Mouse (Mus musculus) naive thymus-derived CD4-positive, alpha-beta T cell, adult 2 months (primary cell): ENCODE measurements at regions not wholly inside any gene's neighbourhood (a gene's known extent, or its start where the extent isn't known, plus 50 kb on each side); places are given as distances from the start of the nearest gene placed in this dataset.
A peak's percentile ranks its signal among the peaks of the same experiment; 100 is the strongest.
"Not testable (repeated sequence)": the region's sequence is repeated elsewhere in the genome, so short reads cannot be mapped to it uniquely, and the experiment has no call there.

ENCODE experiments used
- DNase-seq: peaks from one replicate; pipeline ENCODE4 v3.0.0-alpha.2; 2011; ENCODE audit warnings: low read depth

- DNase-seq: no peak
These were observed 59.1 kb downstream of the Klf6 start for GRCm38 (mm10) chr13:5920422-5920821.

DNA sequence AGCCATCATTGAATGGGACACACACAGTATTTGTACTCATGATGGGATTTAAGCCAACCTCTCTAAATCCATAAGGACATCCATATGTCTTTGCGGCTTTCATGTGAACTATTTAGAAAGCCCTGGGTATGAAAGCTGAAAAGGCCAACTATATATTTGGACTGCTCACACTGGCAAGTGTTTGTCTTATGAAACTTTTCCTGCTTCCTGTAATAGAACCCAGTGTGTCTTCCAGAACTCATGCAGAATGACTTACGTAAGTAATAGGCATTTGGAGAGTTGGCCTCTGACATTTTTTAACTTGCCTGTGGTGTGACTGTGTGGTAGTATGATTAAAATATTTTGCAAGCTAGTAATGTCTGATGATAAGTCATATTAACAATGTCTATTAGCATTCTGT is 70.2 kb downstream of the Klf6 start:
- no peak for DNase-seq

DNA sequence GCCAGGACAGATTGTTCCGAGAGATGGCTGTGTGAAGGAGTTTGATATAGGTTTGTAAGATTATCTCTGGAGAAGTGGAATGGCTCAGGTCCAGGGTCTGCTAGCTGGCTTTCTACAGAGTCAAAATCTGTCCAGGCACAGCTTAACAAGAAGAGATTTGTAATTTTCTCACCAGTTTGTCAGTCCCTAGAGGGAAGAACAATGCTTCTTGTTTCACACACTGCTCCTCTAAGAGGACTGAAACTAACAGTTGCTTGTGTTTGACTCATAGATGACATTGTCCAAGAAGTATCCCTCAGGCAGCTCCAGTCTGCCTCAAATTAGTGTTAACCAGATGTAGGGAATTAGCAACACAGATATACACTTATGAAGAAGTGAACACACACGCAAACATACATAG is 76.2 kb downstream of the Klf6 start:
- no peak for DNase-seq

GRCm38 (mm10) chr13:5937970-5938369 is 76.7 kb downstream of the Klf6 start:
- DNase-seq: no peak

DNA sequence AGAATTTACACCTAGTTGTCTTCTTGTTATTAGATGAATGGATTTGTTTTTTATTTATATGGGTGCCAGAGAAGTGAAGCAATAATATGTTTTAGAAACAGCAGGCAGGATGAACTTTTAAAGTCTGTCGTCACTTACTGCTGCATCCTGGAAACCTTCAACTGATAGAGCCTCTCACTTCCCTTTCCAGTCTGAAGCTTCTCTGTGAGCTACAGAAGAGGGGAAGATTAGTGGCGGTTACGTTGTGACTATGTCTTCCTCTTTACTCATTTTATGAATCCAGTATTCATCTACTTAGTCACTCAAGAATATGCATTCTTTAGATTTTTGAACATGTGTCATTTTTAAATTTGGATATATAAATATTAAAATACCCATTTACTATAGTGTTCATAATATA is 78.1 kb downstream of the Klf6 start:
- no peak for DNase-seq

DNA sequence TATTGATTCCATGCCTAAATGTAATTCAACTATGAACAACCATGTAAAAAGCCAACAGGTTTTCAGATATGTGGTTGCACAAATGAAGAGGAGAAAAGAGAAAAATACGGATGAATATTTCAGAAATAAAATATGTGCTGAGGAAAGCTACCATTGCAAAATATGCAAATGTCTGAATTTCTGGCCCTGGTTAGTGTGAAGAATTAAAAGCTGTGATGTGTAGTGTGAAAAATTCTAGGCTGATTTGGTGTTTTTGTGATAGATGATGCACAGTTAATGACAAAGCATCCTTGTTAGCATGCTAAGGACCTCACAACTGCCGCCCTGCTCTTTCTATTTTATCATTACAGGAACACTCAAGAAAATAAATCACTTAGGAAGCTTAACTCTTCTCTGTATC is 91.6 kb downstream of the Klf6 start:
- no peak for DNase-seq

- not testable (repeated sequence) for DNase-seq
These were observed 93.8 kb downstream of the Klf6 start for GRCm38 (mm10) chr13:5955121-5955520.

DNA sequence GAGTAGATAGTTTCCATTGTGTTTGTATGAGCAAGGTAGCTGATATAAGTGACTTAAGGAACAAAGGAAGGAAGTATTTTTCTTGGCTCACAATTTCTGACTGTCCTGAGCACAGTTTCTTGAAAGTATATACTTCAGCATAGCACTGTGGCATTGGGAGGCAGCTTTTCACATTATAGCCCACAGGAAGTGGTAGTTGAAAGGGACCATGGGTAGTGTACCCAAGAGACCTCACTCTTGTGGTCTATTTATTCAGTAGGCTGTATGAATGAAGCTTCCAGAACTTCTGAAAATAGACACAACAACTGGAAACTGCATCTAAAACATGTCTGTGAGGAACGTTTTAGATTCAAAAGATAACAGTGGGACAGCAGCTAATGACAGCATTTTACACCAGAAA is 94.9 kb downstream of the Klf6 start:
- no peak for DNase-seq

- no peak for DNase-seq
These were observed 101.7 kb downstream of the Klf6 start for GRCm38 (mm10) chr13:5962947-5963346.

DNA sequence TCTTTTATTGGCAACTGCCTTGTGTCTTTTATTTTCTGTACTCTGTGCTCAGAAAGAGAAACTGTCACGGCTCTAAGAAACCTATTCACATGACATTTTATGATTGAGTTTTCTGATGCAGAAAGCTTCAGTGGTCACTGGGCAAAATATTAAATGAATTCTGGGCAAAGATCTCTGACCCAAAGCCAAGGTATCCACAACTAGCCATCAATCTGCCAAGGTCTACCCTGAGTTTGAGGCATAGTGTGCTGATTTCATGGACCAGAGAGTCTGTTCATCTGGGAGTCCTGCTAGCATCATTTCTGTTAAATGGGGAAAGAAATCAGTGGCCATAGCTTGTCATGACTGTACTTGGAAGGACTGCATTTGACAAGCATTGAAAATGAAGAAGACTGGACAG is 103.3 kb downstream of the Klf6 start:
- DNase-seq: no peak

DNA sequence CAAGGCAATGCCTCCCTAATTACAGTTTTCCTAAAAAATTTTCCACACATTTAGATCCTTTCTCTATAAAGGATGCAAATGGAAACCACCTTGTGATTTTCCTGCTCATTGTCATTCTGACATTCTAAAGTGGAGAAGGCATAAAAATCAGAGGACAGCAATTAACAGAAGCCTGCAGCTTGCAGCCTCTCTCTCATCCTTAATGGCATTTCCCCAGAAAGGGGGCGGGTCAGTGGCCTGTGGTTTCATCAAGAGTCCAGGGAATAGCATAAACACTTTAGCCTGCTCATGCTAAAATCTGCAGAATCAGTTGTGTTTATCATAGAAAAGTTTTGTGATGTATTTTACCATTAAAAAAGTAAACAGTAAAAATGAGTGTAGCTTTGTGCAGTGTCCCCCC is 117.3 kb downstream of the Klf6 start:
- no peak for DNase-seq

DNA sequence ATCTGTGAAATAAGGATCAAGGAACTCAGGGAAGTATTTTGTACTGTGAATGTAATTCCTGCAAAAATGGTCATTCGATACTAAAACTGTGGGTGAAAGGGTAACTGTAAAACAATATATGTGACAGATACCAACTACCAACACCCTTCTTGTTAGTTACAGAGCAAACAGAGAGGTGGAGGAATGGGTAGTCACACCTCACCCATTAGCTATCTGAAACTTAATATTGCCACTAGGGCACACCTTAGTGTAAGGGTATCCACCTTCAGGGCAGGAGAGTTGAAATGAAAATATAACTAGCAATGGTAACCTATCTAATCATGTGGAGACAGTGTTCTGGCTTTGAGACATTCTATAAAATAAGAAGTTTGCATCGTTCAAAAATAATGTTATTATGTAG is 126.2 kb downstream of the Klf6 start:
- DNase-seq: no peak

- DNase-seq: no peak
These were observed 127.1 kb downstream of the Klf6 start for GRCm38 (mm10) chr13:5988407-5988806.

DNA sequence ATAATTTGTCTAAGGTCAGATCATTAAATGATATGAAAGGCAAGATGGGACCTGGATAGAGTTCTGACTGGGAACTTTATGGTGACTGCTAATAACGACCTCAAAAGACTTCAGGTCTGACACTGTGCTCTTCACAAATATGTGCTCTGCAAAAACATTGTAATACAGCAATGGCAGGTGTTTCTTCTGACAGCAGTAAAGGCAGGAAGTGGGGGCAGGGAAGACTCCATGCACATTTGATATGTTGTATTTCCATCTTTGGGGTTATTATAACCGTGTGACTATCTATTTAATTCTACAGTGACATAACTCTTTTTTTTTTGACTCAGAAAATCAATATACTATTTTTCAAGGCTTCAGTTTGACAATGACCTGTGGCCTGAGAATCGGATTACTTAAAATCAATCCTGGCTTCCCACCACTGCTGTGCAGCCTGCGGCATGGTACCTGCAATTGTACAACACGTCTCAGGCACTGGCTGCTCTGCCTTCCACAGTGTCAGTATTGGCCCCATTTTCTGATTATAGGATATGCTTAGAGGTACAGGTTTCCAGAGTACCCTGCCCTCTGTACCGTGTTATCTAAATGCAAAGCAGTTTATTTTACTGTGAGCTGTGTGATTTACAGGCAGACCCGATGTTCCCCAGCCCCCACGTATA is 139.4 kb downstream of the Klf6 start:
- DNase-seq: peak; percentile 10

DNA sequence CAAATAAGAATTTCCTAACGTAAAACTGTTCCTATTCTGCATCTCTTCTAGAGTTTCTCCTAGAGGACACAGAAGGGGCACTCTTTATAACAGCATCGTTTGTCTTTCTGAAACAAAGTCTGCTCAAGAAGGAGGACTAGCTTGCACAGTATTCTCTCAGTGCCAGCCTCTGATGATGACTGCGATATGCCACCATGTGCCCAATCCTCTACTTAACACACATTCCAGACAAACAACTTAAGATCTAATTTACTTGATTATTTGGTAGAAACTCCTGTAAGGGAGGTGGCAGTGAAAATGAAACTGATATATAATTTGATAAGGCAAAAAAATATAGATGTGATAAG is 139.9 kb downstream of the Klf6 start:
- no peak for DNase-seq

GRCm38 (mm10) chr13:6005901-6006300 is 144.6 kb downstream of the Klf6 start:
- DNase-seq: no peak

- no peak for DNase-seq
These were observed 148.4 kb downstream of the Klf6 start for GRCm38 (mm10) chr13:6009671-6010070.

GRCm38 (mm10) chr13:6027207-6027606 is 165.9 kb downstream of the Klf6 start:
- DNase-seq: no peak

DNA sequence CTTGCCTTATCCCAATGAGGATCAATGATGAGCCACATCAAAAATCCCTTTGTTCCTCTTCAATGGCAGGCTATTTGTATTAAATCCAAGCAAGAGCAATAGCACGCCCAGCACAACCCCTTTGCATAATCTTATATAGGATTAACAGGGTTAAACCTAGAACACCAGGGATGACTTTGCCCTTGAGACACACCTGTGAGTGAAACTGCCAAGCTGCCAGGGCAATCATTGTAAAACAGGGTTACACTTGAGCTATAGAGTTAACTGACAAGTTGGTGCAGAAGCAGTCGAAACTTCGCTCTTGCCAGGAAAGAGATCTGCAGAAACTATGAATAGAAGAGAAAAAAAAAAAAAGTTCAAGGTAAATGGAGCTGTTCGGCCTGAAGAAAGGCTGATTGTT is 167.6 kb downstream of the Klf6 start:
- no peak for DNase-seq

DNA sequence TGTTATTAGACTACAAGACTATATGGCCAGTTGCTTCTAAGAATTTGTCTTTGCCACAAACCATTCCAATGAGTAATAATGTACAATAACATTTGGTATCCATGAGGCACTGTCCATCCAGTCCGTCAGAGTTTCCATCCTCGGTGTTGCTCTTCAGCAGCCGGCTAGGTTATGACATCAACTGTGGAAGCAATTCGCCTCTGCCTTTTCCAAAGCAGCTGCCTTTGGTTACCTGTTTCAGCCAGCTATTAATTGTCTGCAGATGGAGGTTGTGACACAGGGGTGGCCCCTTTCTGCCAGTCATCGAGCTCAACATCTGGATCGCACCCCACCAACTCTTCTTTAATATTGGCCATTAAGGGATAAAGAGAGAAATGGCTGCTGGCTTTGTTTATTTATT is 168.2 kb downstream of the Klf6 start:
- no peak for DNase-seq

DNA sequence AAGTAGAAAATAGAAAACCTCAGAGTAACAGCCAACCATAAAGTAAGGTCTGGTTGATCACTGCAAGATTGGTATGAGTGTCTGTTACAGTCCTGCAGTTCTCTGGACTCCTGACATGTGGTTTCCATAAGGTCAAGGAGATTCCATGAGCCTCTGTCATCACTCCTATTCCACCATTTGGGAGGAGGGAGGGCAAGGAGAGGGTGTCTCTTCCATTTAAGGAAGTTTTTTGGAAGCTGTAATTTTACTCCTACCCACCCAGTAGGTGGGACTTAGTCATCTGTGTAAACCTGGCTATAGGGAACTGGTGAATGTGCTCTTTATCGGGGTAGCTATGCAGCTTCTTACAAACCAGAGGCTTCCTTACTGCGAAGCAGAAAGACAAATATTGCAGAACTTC is 168.8 kb downstream of the Klf6 start:
- no peak for DNase-seq

DNA sequence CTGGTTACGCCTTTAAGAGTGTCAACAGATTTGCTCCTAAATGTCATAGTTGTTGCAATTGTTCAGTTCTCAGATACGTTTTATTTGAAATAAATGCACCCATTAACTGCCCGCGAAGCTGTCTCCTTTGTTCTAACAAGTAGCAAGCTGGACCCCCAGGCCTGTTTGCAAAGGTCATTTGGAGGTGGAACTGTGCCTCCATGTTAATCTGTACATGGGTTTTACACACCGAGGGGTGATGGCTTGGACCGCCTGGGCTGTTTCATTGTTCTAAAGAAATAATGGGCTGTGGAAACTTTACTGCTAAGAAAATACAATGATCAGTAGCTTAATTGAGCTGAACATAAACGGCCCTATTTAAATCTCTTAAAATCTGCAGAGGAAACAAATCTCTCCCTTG is 178.8 kb downstream of the Klf6 start:
- no peak for DNase-seq

GRCm38 (mm10) chr13:6040663-6041062 is 179.4 kb downstream of the Klf6 start:
- no peak for DNase-seq

GRCm38 (mm10) chr13:6042495-6042894 is 181.2 kb downstream of the Klf6 start:
- DNase-seq: no peak
